Mouse (Mus musculus) right cerebral cortex, adult 2 months (tissue): ENCODE results near the gene Gjc1.

Experiments
- DNase-seq, 2 experiments: peaks; one replicate each; pipeline ENCODE4 v3.0.0; 2021 to 2022; ENCODE audit warnings: low spot score in 2 of 2

The Gjc1 gene

GRCm38 (mm10) chr11:102814881-102815280, 4.6 kb downstream of the Gjc1 start:
- DNase-seq = no peak

GRCm38 (mm10) chr11:102810721-102811485, 8.6 kb downstream of the Gjc1 start:
- peak; percentile 27 to 46 for DNase-seq

GRCm38 (mm10) chr11:102808246-102808645, 11.3 kb downstream of the Gjc1 start:
- DNase-seq = no peak

GRCm38 (mm10) chr11:102803453-102803852, 16.0 kb downstream of the Gjc1 start:
- DNase-seq = no peak

- DNase-seq = no peak
Measured at GRCm38 (mm10) chr11:102794157-102794556, 25.3 kb downstream of the Gjc1 start.

- DNase-seq = no peak
Measured at GRCm38 (mm10) chr11:102791682-102792445, 27.6 kb downstream of the Gjc1 start.

- DNase-seq = no peak
Measured at GRCm38 (mm10) chr11:102787688-102788177, 31.8 kb downstream of the Gjc1 start.

- DNase-seq = no peak
Measured at GRCm38 (mm10) chr11:102783443-102783842, 36.1 kb downstream of the Gjc1 start.

- no peak for DNase-seq
Measured at GRCm38 (mm10) chr11:102781523-102781922, 38.0 kb downstream of the Gjc1 start.

GRCm38 (mm10) chr11:102780986-102781351, 38.5 kb downstream of the Gjc1 start:
- DNase-seq = no peak

- no peak for DNase-seq
Measured at GRCm38 (mm10) chr11:102780271-102780985, 39.1 kb downstream of the Gjc1 start.

GRCm38 (mm10) chr11:102779824-102780223, 39.7 kb downstream of the Gjc1 start:
- no peak for DNase-seq

- DNase-seq = no peak
Measured at GRCm38 (mm10) chr11:102779081-102779638, 40.3 kb downstream of the Gjc1 start.

- DNase-seq = no peak
Measured at GRCm38 (mm10) chr11:102778597-102778996, 40.9 kb downstream of the Gjc1 start.

GRCm38 (mm10) chr11:102778165-102778564, 41.3 kb downstream of the Gjc1 start:
- no peak for DNase-seq

- peak in 1 of 2 experiments; percentile 67 for DNase-seq
Measured at GRCm38 (mm10) chr11:102777598-102777997, 41.9 kb downstream of the Gjc1 start.

- peak; percentile 65 to 75 for DNase-seq
Measured at GRCm38 (mm10) chr11:102774621-102775141, 44.8 kb downstream of the Gjc1 start.

- DNase-seq = peak; percentile 86 to 89
Measured at GRCm38 (mm10) chr11:102773713-102774611, 45.5 kb downstream of the Gjc1 start.

GRCm38 (mm10) chr11:102772771-102773700, 46.5 kb downstream of the Gjc1 start:
- DNase-seq = no peak
